Mouse (Mus musculus): ENCODE data around the gene Dlg2. TPM values are rescaled to one million over a fixed set of nuclear protein-coding genes. Genes with fewer than 3 reads are reported as not detected.

The Dlg2 gene
- polyA plus RNA-seq, 1 experiment from 2014 or later = 3.0 TPM

GRCm38 (mm10) chr7:91284167-91284566, 807.7 kb downstream of the Dlg2 start:
- Histone ChIP-seq H3K9me3 (ENCODE audit: control insufficient read depth, low read length) (no peaks in the 10 kb centered on the region), H3K4me3 (ENCODE audit: low read depth, low read length) (no peak overlapping the region), H3K27me3 (ENCODE audit: control insufficient read depth, insufficient read depth, low read length) (no peaks in the 10 kb centered on the region), H3K4me1 (replicated peaks; ENCODE audit: control insufficient read depth, insufficient read depth, low read length) (no peaks in the 10 kb centered on the region), H3K27ac (ENCODE audit: low read depth, low read length) (no peak overlapping the region), H3K4me2 (ENCODE audit: low read depth, low read length, severe bottlenecking) (no peak overlapping the region), H3K9ac (ENCODE audit: low read length) (no peak overlapping the region), H3K36me3 (ENCODE audit: control insufficient read depth, insufficient read depth, low read length) (no peaks in the 10 kb centered on the region)
- ATAC-seq (replicated peaks; ENCODE audit: low FRiP score) (no peak), DNase-seq (ENCODE audit: low spot score) (no peak)
- WGBS = 94% methylated on average over 3 of the region's 3 CpGs

DNA sequence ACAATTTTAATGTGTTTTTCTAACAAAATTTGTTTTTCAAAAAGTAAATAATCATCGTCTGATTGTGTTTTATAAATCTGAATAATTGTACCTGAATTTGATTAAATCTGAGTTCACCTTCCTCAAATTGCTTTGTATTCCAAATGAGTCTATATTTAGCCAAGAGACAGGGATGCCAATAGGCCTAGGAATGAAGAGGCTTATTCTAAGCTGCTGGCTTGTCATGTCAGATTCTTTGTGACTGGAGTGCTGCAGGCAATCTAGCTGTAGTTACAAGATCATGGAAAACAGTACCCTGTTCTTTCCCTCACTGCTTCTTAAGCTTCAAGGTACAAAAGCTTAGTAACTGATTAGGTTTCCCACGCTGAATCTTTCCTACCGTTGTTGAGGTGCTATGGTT, 811.9 kb downstream of the Dlg2 start:
- DNase-seq (ENCODE audit: low spot score) (no peak), ATAC-seq (replicated peaks; ENCODE audit: low FRiP score) (no peak)
- H3K9ac ChIP-seq (ENCODE audit: low read length) = no peak overlapping the region
- no peaks in the 10 kb centered on the region for H3K27me3 ChIP-seq (ENCODE audit: control insufficient read depth, insufficient read depth, low read length)
- no peak overlapping the region for H3K4me3 ChIP-seq (ENCODE audit: low read depth, low read length)
- no peak overlapping the region for H3K27ac ChIP-seq (ENCODE audit: low read depth, low read length)
- no peak overlapping the region for H3K4me2 ChIP-seq (ENCODE audit: low read depth, low read length, severe bottlenecking)
- H3K9me3 ChIP-seq (ENCODE audit: control insufficient read depth, low read length) = no peaks in the 10 kb centered on the region
- no peaks in the 10 kb centered on the region for H3K4me1 ChIP-seq (replicated peaks; ENCODE audit: control insufficient read depth, insufficient read depth, low read length)
- no peaks in the 10 kb centered on the region for H3K36me3 ChIP-seq (ENCODE audit: control insufficient read depth, insufficient read depth, low read length)
- 57% methylated on average over 3 of the region's 3 CpGs for WGBS

GRCm38 (mm10) chr7:91296127-91296526, 819.7 kb downstream of the Dlg2 start:
- 80% methylated on average over 2 of the region's 2 CpGs for WGBS
- no peak overlapping the region for H3K4me2 ChIP-seq (ENCODE audit: low read depth, low read length, severe bottlenecking)
- no peak for DNase-seq (ENCODE audit: low spot score)

GRCm38 (mm10) chr7:91311177-91311576, 834.7 kb downstream of the Dlg2 start:
- Histone ChIP-seq H3K4me2 (ENCODE audit: low read depth, low read length, severe bottlenecking) (no peak overlapping the region), H3K9me3 (ENCODE audit: control insufficient read depth, low read length) (no peaks in the 10 kb centered on the region), H3K9ac (ENCODE audit: low read length) (no peak overlapping the region), H3K27ac (ENCODE audit: low read depth, low read length) (no peak overlapping the region), H3K4me3 (ENCODE audit: low read depth, low read length) (no peak overlapping the region), H3K27me3 (ENCODE audit: control insufficient read depth, insufficient read depth, low read length) (no peaks in the 10 kb centered on the region), H3K36me3 (ENCODE audit: control insufficient read depth, insufficient read depth, low read length) (no peaks in the 10 kb centered on the region), H3K4me1 (replicated peaks; ENCODE audit: control insufficient read depth, insufficient read depth, low read length) (no peaks in the 10 kb centered on the region)
- WGBS = 89% methylated on average over 5 of the region's 5 CpGs
- DNase-seq (ENCODE audit: low spot score) = no peak
- no peak for ATAC-seq (replicated peaks; ENCODE audit: low FRiP score)

More at GRCm38 (mm10) chr7:91296127-91296526, 819.7 kb downstream of the Dlg2 start:
- no peak for ATAC-seq (replicated peaks; ENCODE audit: low FRiP score)
- Histone ChIP-seq H3K27me3 (ENCODE audit: control insufficient read depth, insufficient read depth, low read length) (no peaks in the 10 kb centered on the region), H3K4me1 (replicated peaks; ENCODE audit: control insufficient read depth, insufficient read depth, low read length) (no peaks in the 10 kb centered on the region), H3K9me3 (ENCODE audit: control insufficient read depth, low read length) (no peaks in the 10 kb centered on the region), H3K4me3 (ENCODE audit: low read depth, low read length) (no peak overlapping the region), H3K9ac (ENCODE audit: low read length) (no peak overlapping the region), H3K27ac (ENCODE audit: low read depth, low read length) (no peak overlapping the region), H3K36me3 (ENCODE audit: control insufficient read depth, insufficient read depth, low read length) (no peaks in the 10 kb centered on the region)

DNA sequence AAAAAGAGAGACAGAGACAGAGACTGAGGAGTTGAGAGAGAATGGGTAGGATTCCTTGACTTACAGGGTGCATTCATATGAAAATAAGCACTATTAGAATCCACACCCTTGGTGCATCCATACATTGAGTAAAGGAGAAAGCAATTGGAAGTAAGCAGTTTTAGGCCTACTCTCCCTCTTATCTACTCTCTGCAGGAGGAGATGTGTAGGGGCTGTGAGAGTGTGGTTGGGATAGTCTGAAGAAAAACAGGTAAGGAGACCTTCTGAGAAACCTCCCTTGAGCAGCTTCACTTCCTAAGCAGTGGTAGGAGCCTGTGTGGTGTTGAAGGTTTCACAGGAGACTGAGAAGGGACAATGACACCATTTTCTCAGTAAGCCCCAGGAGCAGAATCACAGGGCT, 868.6 kb downstream of the Dlg2 start:
- H3K4me1 ChIP-seq (replicated peaks; ENCODE audit: control insufficient read depth, insufficient read depth, low read length) = no peaks in the 10 kb centered on the region
- ATAC-seq (replicated peaks; ENCODE audit: low FRiP score) (no peak), DNase-seq (ENCODE audit: low spot score) (no peak)
- no peak overlapping the region for H3K9ac ChIP-seq (ENCODE audit: low read length)
- H3K27me3 ChIP-seq (ENCODE audit: control insufficient read depth, insufficient read depth, low read length) = no peaks in the 10 kb centered on the region
- no peak overlapping the region for H3K4me3 ChIP-seq (ENCODE audit: low read depth, low read length)
- no peaks in the 10 kb centered on the region for H3K36me3 ChIP-seq (ENCODE audit: control insufficient read depth, insufficient read depth, low read length)
- H3K4me2 ChIP-seq (ENCODE audit: low read depth, low read length, severe bottlenecking) = no peak overlapping the region
- no peaks in the 10 kb centered on the region for H3K9me3 ChIP-seq (ENCODE audit: control insufficient read depth, low read length)
- no peak overlapping the region for H3K27ac ChIP-seq (ENCODE audit: low read depth, low read length)

DNA sequence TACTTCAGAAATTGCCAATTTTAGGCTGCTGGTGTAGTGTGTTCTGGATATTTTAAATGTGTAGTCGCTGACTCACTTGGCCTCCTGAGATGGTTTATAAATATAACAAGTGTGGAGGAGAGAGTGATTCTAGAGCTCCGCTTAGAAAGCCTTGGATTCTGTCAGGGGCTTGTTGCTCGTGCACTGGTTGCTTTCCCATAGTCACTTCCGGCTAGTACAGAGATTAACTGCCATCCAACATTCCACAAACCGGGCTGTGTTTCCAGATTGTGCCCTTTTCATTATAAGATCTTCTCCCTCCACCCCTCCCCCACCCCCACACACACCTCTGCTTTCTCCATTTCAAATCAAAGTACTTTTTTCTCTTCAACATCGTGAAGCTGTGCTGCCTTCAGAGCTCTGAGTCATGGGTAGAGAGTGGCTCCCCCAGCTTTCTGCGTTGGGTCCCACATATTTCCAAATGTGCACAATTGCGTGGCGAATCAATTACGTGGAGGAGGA, 893.4 kb downstream of the Dlg2 start:
- no peak overlapping the region for H3K4me3 ChIP-seq (ENCODE audit: low read depth, low read length)
- H3K27ac ChIP-seq (ENCODE audit: low read depth, low read length) = no peak overlapping the region
- DNase-seq (ENCODE audit: low spot score) (no peak), ATAC-seq (replicated peaks; ENCODE audit: low FRiP score) (no peak)
- no peaks in the 10 kb centered on the region for H3K4me1 ChIP-seq (replicated peaks; ENCODE audit: control insufficient read depth, insufficient read depth, low read length)
- H3K4me2 ChIP-seq (ENCODE audit: low read depth, low read length, severe bottlenecking) = no peak overlapping the region
- H3K27me3 ChIP-seq (ENCODE audit: control insufficient read depth, insufficient read depth, low read length) = no peaks in the 10 kb centered on the region
- no peak overlapping the region for H3K9ac ChIP-seq (ENCODE audit: low read length)
- 80% methylated on average over 10 of the region's 10 CpGs for WGBS
- no peaks in the 10 kb centered on the region for H3K36me3 ChIP-seq (ENCODE audit: control insufficient read depth, insufficient read depth, low read length)
- no peaks in the 10 kb centered on the region for H3K9me3 ChIP-seq (ENCODE audit: control insufficient read depth, low read length)

- Histone ChIP-seq H3K4me2 (ENCODE audit: low read depth, low read length, severe bottlenecking) (no peak overlapping the region), H3K9ac (ENCODE audit: low read length) (no peak overlapping the region), H3K27me3 (ENCODE audit: control insufficient read depth, insufficient read depth, low read length) (no peaks in the 10 kb centered on the region), H3K27ac (ENCODE audit: low read depth, low read length) (no peak overlapping the region), H3K36me3 (ENCODE audit: control insufficient read depth, insufficient read depth, low read length) (no peaks in the 10 kb centered on the region), H3K9me3 (ENCODE audit: control insufficient read depth, low read length) (no peaks in the 10 kb centered on the region), H3K4me3 (ENCODE audit: low read depth, low read length) (no peak overlapping the region), H3K4me1 (replicated peaks; ENCODE audit: control insufficient read depth, insufficient read depth, low read length) (no peaks in the 10 kb centered on the region)
- no peak for DNase-seq (ENCODE audit: low spot score)
- 84% methylated on average over 3 of the region's 3 CpGs for WGBS
- no peak for ATAC-seq (replicated peaks; ENCODE audit: low FRiP score)
Measured at GRCm38 (mm10) chr7:91382281-91382680, 905.8 kb downstream of the Dlg2 start.

DNA sequence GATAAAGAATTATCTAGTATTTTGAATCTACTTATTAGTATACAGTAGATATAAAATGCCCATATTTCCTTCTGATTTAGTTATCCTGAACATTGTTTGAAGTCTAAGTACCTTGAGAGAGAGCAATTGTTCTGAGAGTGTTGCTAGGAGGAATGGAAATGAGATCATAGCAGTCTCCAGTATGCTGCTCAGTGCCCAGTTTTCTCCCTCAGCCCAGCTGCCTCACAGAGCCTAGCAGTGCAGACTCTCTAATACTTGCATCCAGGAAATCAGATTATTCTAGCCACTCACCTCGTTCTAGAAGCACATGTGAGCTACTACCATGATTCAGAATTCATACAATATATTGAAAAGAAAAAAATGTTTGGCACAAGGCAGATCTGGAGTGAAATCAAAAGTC, 907.4 kb downstream of the Dlg2 start:
- Histone ChIP-seq H3K27me3 (ENCODE audit: control insufficient read depth, insufficient read depth, low read length) (no peaks in the 10 kb centered on the region), H3K36me3 (ENCODE audit: control insufficient read depth, insufficient read depth, low read length) (no peaks in the 10 kb centered on the region), H3K27ac (ENCODE audit: low read depth, low read length) (no peak overlapping the region), H3K4me3 (ENCODE audit: low read depth, low read length) (no peak overlapping the region), H3K4me2 (ENCODE audit: low read depth, low read length, severe bottlenecking) (no peak overlapping the region), H3K4me1 (replicated peaks; ENCODE audit: control insufficient read depth, insufficient read depth, low read length) (no peaks in the 10 kb centered on the region), H3K9me3 (ENCODE audit: control insufficient read depth, low read length) (no peaks in the 10 kb centered on the region), H3K9ac (ENCODE audit: low read length) (no peak overlapping the region)
- 55% methylated on average over 1 of the region's 1 CpGs for WGBS
- ATAC-seq (replicated peaks; ENCODE audit: low FRiP score) = no peak
- DNase-seq (ENCODE audit: low spot score) = no peak

DNA sequence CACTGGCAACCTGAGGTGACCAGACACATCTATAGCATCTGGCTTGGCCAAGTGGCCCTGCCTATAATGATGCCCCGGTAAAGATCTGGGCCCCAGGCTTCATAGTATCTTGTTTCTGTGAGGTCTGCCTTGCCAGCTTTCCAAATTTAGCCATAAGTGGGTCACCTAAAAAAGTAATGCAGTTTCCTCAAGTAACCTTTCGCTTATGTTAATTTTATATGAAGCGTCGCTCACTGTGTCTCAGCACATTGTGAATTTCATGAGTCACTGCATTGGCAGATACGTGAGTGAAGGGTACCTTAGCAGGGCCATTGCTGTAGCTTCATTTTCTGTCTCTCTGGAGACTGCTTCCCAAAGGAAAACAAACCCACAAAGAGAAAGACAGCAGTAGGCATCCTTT, 912.8 kb downstream of the Dlg2 start:
- H3K27ac ChIP-seq (ENCODE audit: low read depth, low read length) = no peak overlapping the region
- no peak overlapping the region for H3K9ac ChIP-seq (ENCODE audit: low read length)
- no peaks in the 10 kb centered on the region for H3K27me3 ChIP-seq (ENCODE audit: control insufficient read depth, insufficient read depth, low read length)

More for the DNA sequence above, 912.8 kb downstream of the Dlg2 start:
- no peak overlapping the region for H3K4me2 ChIP-seq (ENCODE audit: low read depth, low read length, severe bottlenecking)
- no peak overlapping the region for H3K4me3 ChIP-seq (ENCODE audit: low read depth, low read length)
- no peak for ATAC-seq (replicated peaks; ENCODE audit: low FRiP score)
- no peaks in the 10 kb centered on the region for H3K9me3 ChIP-seq (ENCODE audit: control insufficient read depth, low read length)
- H3K36me3 ChIP-seq (ENCODE audit: control insufficient read depth, insufficient read depth, low read length) = no peaks in the 10 kb centered on the region
- no peak for DNase-seq (ENCODE audit: low spot score)
- 87% methylated on average over 5 of the region's 5 CpGs for WGBS
- no peaks in the 10 kb centered on the region for H3K4me1 ChIP-seq (replicated peaks; ENCODE audit: control insufficient read depth, insufficient read depth, low read length)

All from forebrain, embryonic 11.5 days (tissue).